Mouse (Mus musculus): ENCODE results near the gene Mylk4. TPM values are rescaled to one million over a fixed set of nuclear protein-coding genes. Genes with fewer than 3 reads are reported as not detected.

Mylk4 gene
- polyA plus RNA-seq, 1 experiment from 2014 or later: 0.44 TPM

DNA sequence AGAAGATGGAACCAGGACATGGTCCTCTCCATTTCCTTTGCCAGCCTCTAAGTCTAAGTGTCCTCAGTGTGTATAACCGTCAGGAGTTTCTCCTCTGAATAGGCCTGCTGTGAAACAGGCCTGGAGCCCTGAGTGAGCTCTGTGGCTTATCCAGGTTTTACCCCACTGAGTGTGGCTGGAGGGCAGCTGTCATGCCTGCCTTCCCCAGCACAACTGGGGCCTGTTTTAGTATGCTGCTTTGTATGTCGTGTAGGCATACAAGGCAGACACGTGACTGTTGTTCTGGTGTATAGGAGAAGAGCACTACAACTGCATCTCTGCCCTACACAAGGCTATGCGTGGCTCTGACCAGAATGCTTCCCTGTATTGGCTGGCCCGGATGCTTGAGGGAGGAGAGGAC, 36.2 kb upstream of the Mylk4 start:
- peaks cover 57% of the 10 kb centered on the region for H3K36me3 ChIP-seq (replicated peaks)
- no peak overlapping the region for H3K9ac ChIP-seq
- H3K4me1 ChIP-seq (replicated peaks): no peaks in the 10 kb centered on the region
- H3K27me3 ChIP-seq: no peaks in the 10 kb centered on the region
- no peak for ATAC-seq (ENCODE audit: insufficient read depth)
- 74% methylated on average over 5 of the region's 5 CpGs for WGBS (ENCODE audit: insufficient replicate concordance)
- no peak overlapping the region for H3K4me3 ChIP-seq (replicated peaks)
- H3K27ac ChIP-seq (replicated peaks): no peak overlapping the region
- H3K4me2 ChIP-seq: no peak overlapping the region
- no peaks in the 10 kb centered on the region for H3K9me3 ChIP-seq (replicated peaks)

DNA sequence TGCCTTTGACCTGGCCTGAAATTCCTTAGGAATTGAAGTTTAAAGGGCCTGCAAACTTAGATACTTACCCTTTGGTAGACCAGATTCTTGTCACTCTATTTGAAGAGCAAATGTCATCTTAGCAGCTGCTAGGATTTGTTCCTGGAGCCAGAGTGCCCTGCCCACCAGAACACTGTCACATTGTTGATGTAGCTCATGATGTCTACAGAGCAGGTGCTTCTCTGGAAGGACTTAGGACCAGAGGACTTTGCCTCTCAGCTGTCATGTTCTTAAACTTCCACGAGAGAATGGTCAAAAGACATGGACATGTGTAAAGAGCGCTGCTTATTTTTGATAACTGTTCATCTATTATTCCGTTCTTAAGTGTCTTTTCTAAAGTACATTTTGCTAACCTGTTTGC, 35.5 kb upstream of the Mylk4 start:
- Histone ChIP-seq H3K36me3 (replicated peaks) (peaks cover 60% of the 10 kb centered on the region), H3K4me2 (no peak overlapping the region), H3K9me3 (replicated peaks) (no peaks in the 10 kb centered on the region), H3K27ac (replicated peaks) (no peak overlapping the region), H3K27me3 (no peaks in the 10 kb centered on the region), H3K4me1 (replicated peaks) (no peaks in the 10 kb centered on the region), H3K4me3 (replicated peaks) (no peak overlapping the region), H3K9ac (no peak overlapping the region)
- WGBS (ENCODE audit: insufficient replicate concordance): 78% methylated on average over 3 of the region's 3 CpGs
- no peak for ATAC-seq (ENCODE audit: insufficient read depth)

DNA sequence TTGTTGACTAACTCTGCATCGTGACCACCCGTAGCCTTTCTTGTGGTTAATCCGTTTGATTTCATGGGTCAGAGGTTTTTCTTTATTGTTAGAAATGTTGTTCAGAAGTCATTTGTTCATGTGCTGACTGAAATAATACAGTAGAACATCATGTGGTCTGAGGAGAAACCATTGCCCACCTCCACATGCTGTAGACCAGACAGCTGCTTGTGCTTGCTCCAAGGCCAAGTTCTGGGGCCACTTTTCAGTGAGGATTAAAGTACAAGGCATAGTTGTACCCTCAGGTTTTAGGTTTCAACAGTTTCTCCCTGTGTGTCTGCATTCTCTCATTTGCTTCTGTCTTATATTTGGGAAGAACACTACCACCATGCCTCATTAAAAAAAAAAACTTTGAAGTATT, 23.9 kb upstream of the Mylk4 start:
- Histone ChIP-seq H3K4me2 (no peak overlapping the region), H3K9ac (no peak overlapping the region), H3K4me3 (replicated peaks) (no peak overlapping the region), H3K27ac (replicated peaks) (no peak overlapping the region), H3K9me3 (replicated peaks) (no peaks in the 10 kb centered on the region), H3K27me3 (no peaks in the 10 kb centered on the region), H3K36me3 (replicated peaks) (peaks cover 53% of the 10 kb centered on the region), H3K4me1 (replicated peaks) (peaks cover 23% of the 10 kb centered on the region)
- WGBS (ENCODE audit: insufficient replicate concordance): 74% methylated on average over 3 of the region's 3 CpGs
- ATAC-seq (ENCODE audit: insufficient read depth): no peak

DNA sequence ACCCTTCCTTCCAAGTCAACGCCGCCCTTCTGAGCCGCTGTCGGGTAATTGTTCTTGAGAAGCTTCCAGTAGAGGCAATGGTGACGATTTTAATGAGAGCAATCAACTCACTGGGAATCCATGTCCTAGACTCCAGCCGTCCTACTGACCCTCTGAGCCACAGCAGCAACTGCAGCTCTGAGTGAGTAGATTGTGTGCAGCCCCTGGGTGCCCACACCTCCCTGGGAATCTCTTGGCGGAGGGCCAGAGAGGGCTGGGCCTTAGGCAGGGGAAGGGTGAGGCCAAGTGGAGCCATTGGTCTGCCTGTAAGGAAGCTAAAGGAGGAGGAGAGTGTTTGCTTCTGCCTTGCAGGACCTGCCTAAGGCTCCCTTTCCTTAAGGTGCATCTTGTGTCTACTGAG, 23.1 kb upstream of the Mylk4 start:
- Histone ChIP-seq H3K27ac (replicated peaks) (no peak overlapping the region), H3K4me1 (replicated peaks) (peaks cover 29% of the 10 kb centered on the region), H3K9ac (no peak overlapping the region), H3K4me3 (replicated peaks) (no peak overlapping the region), H3K4me2 (no peak overlapping the region), H3K36me3 (replicated peaks) (peaks cover 49% of the 10 kb centered on the region), H3K27me3 (no peaks in the 10 kb centered on the region), H3K9me3 (replicated peaks) (no peaks in the 10 kb centered on the region)
- no peak for ATAC-seq (ENCODE audit: insufficient read depth)
- WGBS (ENCODE audit: insufficient replicate concordance): 86% methylated on average over 7 of the region's 7 CpGs

DNA sequence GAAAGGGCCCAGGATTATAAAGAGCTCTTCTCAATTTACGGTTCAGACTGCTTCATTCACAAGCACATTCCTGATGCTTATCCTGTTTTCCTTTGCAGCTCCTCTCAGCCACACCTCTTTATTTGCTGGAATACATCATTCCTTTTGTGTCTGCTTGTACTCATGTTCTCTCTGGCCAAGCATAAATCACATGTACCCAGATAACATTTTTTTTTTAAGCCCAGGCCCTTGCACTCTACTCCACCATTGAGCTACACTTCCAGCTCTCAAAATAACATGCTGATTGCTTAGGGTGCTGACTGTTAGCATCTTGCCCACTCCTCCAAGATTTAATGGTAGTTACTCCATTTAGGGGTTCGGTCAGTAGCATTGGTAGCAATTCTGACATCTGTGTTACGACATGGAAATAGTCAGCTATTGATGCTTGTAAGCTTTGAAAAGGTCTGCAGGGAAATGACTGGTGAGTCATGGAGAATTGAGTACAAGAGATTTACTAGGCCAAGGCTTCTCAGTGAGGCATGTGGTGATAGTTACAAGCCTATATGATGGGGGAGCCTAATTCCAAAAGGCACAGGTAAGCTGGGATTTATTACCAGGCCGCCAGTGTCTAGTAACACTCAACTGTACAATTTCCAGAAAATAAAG, 20.1 kb upstream of the Mylk4 start:
- ATAC-seq (ENCODE audit: insufficient read depth): no peak
- Histone ChIP-seq H3K9me3 (replicated peaks) (no peaks in the 10 kb centered on the region), H3K9ac (no peak overlapping the region)

DNA sequence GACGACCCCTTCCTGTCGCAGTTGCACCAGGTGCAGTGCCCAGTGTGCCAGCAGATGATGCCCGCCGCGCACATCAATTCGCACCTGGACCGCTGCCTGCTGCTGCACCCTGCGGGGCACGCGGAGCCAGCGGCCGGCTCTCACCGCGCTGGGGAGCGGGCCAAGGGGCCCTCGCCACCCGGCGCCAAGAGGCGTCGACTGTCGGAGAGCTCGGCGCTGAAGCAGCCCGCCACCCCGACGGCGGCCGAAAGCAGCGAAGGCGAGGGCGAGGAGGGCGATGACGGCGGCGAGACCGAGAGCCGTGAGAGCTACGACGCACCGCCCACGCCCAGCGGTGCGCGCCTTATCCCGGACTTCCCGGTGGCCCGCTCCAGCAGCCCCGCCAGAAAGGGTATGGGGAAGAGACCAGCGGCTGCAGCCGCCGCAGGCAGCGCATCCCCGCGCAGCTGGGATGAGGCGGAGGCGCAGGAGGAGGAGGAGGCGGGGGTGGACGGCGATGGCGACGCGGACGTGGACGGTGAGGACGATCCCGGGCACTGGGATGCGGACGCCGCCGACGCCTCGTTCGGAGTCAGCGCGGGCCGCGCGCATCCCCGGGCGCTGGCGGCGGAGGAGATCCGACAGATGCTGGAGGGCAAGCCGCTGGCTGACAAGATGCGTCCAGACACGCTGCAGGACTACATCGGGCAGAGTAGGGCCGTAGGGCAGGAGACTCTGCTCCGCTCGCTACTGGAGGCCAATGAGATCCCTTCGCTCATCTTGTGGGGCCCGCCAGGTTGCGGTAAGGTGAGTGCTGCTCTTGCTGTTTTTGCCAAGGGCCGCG, 18.7 kb upstream of the Mylk4 start, which contains the start of gene D930007J09Rik:
Gene D930007J09Rik (minus strand): TSS at position 591 of the 823 bp plus-strand sequence.
- H3K36me3 ChIP-seq (replicated peaks): peaks cover 19% of the 10 kb centered on the region
- WGBS (ENCODE audit: insufficient replicate concordance): under 1% methylated on average over 94 of the region's 95 CpGs
- H3K4me2 ChIP-seq: peak within 1 kb of the TSS; percentile 99
- H3K4me3 ChIP-seq (replicated peaks): peak within 1 kb of the TSS; percentile 90
- H3K27me3 ChIP-seq: no peaks in the 10 kb centered on the region
- H3K27ac ChIP-seq (replicated peaks): peak within 1 kb of the TSS; percentile 77
- H3K9ac ChIP-seq: peak within 1 kb of the TSS; percentile 84
- H3K4me1 ChIP-seq (replicated peaks): peaks cover 37% of the 10 kb centered on the region
- no peaks in the 10 kb centered on the region for H3K9me3 ChIP-seq (replicated peaks)
- peak; percentile 50 for ATAC-seq (ENCODE audit: insufficient read depth)

More for the DNA sequence above, 20.1 kb upstream of the Mylk4 start:
- Histone ChIP-seq H3K27ac (replicated peaks) (no peak overlapping the region), H3K36me3 (replicated peaks) (peaks cover 28% of the 10 kb centered on the region), H3K4me1 (replicated peaks) (peaks cover 37% of the 10 kb centered on the region), H3K4me3 (replicated peaks) (peak overlapping the region; percentile 90), H3K27me3 (no peaks in the 10 kb centered on the region), H3K4me2 (peak overlapping the region; percentile 99)
- WGBS (ENCODE audit: insufficient replicate concordance): 81% methylated on average over 4 of the region's 4 CpGs

DNA sequence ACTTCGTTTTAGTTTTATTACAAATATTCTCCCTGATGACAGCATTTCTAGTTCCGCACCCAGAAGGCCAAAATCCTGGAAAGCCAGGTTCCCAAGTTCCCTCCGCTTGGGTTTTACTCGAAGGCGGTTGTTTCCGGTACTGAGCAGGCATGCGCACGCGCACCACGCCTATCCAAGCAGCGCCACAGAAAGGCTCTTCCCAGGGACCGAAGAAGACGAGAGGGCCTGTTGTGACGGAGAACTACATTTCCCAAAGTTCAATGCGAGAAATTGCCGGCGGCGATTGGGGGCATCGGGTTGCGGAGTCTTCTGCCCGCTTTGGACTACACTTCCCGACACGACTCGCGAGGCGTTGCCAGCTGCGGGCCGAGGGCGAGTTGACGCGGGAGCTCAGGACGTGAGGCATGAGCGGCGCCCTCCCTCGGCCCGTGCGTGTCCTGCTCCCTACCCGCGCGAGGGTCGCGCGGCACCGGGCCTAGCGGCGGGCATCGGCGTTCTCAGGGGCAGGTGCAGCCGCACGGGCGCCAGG, 18.0 kb upstream of the Mylk4 start, which contains the start of gene Wrnip1:
Gene Wrnip1 (plus strand): TSS at position 346 of the 529 bp plus-strand sequence.
- under 1% methylated on average over 46 of the region's 51 CpGs for WGBS (ENCODE audit: insufficient replicate concordance)
- peak; percentile 94 for ATAC-seq (ENCODE audit: insufficient read depth)

DNA sequence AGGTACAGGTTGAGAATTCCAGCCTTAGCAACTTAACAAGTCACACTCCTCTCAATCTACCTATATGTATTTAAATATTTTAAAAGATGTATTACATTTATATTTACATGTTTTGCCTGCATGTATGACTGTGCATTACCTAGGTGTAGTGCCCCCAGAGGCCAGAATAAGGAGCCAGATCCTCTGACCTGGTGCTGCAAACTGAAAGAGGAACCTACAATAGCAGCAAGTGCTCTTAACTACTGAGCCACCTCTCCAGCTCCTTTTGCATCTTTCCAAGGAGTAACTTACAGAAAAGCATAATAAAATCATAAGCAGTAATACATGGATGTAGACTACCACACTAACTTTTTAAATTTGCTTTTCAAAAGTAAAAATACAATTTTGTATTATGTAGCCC, 17.1 kb upstream of the Mylk4 start:
- H3K27me3 ChIP-seq: no peaks in the 10 kb centered on the region
- peaks cover 34% of the 10 kb centered on the region for H3K4me1 ChIP-seq (replicated peaks)
- H3K27ac ChIP-seq (replicated peaks): no peak overlapping the region
- H3K9ac ChIP-seq: peak overlapping the region; percentile 48; the same call in 1 of the 2 replicates
- ATAC-seq (ENCODE audit: insufficient read depth): no peak
- no peaks in the 10 kb centered on the region for H3K9me3 ChIP-seq (replicated peaks)
- H3K4me3 ChIP-seq (replicated peaks): peak overlapping the region; percentile 90
- peak overlapping the region; percentile 99 for H3K4me2 ChIP-seq
- H3K36me3 ChIP-seq (replicated peaks): peaks cover 9% of the 10 kb centered on the region; the same call in 1 of the 2 replicates

More for the DNA sequence above, 18.0 kb upstream of the Mylk4 start, which contains the start of gene Wrnip1:
- Histone ChIP-seq H3K27me3 (no peaks in the 10 kb centered on the region), H3K27ac (replicated peaks) (peak within 1 kb of the TSS; percentile 77), H3K9me3 (replicated peaks) (no peaks in the 10 kb centered on the region), H3K4me2 (peak within 1 kb of the TSS; percentile 99), H3K9ac (peak within 1 kb of the TSS; percentile 84), H3K4me1 (replicated peaks) (peaks cover 34% of the 10 kb centered on the region), H3K36me3 (replicated peaks) (peaks cover 14% of the 10 kb centered on the region), H3K4me3 (replicated peaks) (peak within 1 kb of the TSS; percentile 90)

DNA sequence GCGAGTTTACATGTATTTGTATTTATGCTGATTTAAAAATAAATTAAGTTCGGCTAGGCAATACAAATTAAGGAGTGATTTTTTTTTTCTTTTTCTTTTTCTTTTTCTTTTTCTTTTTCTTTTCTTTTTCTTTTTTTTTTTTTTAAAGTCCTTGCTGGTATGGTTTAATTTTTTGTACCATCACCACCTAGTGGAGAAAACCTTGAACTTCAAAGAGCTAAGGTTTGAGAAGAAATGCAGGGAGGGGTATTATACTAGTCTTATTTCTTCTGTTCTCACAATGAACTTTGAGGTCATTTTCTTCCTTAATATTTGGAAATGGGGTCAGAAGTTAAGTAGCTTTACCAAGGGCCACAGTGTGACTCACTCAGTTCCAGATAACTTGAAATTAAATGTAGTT, 15.4 kb upstream of the Mylk4 start:
- Histone ChIP-seq H3K4me3 (replicated peaks) (no peak overlapping the region), H3K4me1 (replicated peaks) (peaks cover 30% of the 10 kb centered on the region), H3K27me3 (no peaks in the 10 kb centered on the region), H3K36me3 (replicated peaks) (no peaks in the 10 kb centered on the region), H3K9me3 (replicated peaks) (no peaks in the 10 kb centered on the region), H3K9ac (no peak overlapping the region), H3K27ac (replicated peaks) (no peak overlapping the region), H3K4me2 (no peak overlapping the region)
- ATAC-seq (ENCODE audit: insufficient read depth): no peak
- WGBS (ENCODE audit: insufficient replicate concordance): 52% methylated on average over 2 of the region's 2 CpGs

DNA sequence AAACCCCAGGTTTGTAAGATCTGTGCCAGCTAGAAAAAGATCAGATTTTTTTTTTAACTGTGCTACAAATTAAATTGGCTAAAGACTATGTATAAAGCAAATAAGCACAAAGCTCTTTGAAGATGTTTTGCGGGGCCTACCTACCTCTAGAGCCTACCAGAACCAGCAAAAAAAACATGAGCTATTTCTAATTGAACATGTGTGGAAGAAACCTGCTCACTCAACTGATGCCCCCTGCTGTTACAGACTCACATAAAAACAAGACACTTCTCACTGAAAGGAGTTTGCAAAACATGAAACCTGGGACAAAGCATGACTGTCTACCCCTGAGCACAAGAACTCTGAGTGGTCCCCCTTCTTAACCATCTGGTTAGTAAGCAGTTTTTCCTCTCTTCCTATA, 13.3 kb upstream of the Mylk4 start:
- H3K27ac ChIP-seq (replicated peaks): no peak overlapping the region
- H3K4me3 ChIP-seq (replicated peaks): no peak overlapping the region
- H3K27me3 ChIP-seq: no peaks in the 10 kb centered on the region
- H3K36me3 ChIP-seq (replicated peaks): no peaks in the 10 kb centered on the region
- no peak overlapping the region for H3K9ac ChIP-seq
- 55% methylated on average over 1 of the region's 1 CpGs for WGBS (ENCODE audit: insufficient replicate concordance)
- ATAC-seq (ENCODE audit: insufficient read depth): no peak
- no peaks in the 10 kb centered on the region for H3K9me3 ChIP-seq (replicated peaks)
- no peak overlapping the region for H3K4me2 ChIP-seq
- H3K4me1 ChIP-seq (replicated peaks): peaks cover 10% of the 10 kb centered on the region

DNA sequence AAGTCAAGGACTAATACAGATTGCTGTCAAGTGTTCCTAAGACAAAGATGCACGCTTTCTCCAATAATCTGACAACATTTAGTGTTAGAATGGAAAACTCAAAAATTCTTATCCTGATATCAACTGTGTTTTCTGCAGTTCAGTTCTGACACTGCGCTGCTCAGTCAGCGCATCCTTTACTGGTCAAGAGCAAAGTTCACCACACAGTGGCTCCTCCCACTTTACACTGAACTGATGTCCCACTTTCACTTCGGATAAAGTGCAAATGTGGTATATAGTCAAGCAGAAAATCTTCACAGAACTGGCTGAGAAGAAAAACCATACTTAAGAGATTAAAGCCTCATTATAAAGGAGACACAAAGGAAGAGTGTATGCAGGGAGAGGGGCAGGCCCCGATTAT, 11.4 kb upstream of the Mylk4 start:
- no peak for ATAC-seq (ENCODE audit: insufficient read depth)
- no peak overlapping the region for H3K4me3 ChIP-seq (replicated peaks)

More for the DNA sequence above, 11.4 kb upstream of the Mylk4 start:
- Histone ChIP-seq H3K4me1 (replicated peaks) (no peaks in the 10 kb centered on the region), H3K9me3 (replicated peaks) (no peaks in the 10 kb centered on the region), H3K27ac (replicated peaks) (no peak overlapping the region), H3K36me3 (replicated peaks) (no peaks in the 10 kb centered on the region), H3K4me2 (no peak overlapping the region), H3K9ac (no peak overlapping the region), H3K27me3 (no peaks in the 10 kb centered on the region)
- WGBS (ENCODE audit: insufficient replicate concordance): 66% methylated on average over 5 of the region's 5 CpGs

Data from liver, embryonic 15.5 days (tissue).